Mouse (Mus musculus): ENCODE data around the gene Blnk.

- no peak for TF ChIP-seq CTCF (IDR thresholded peaks at IDR 0.05; ENCODE audit: low read depth)
- TF ChIP-seq EP300 (optimal IDR thresholded peaks at IDR 0.05): no peak
These were observed 17.3 kb upstream of the Blnk start for GRCm38 (mm10) chr19:41011676-41012075.
